Mouse (Mus musculus): ENCODE measurements around the gene Sirpb1a. TPM values are rescaled to one million over a fixed set of nuclear protein-coding genes. Genes with fewer than 3 reads are reported as not detected.

Sirpb1a gene
- total and polyA plus RNA-seq, 3 experiments, result not detected

- Histone ChIP-seq H3K27me3 (ENCODE audit: insufficient read depth, low read length) (no peaks in the 10 kb centered on the region), H3K36me3 (replicated peaks) (no peaks in the 10 kb centered on the region), H3K4me1 (ENCODE audit: insufficient read depth, low read depth, low read length) (no peaks in the 10 kb centered on the region), H3K4me3 (ENCODE audit: low read depth, low read length) (no peak overlapping the region), H3K9me3 (replicated peaks) (no peaks in the 10 kb centered on the region)
- DNase-seq (ENCODE audit: low spot score) (no peak), ATAC-seq (ENCODE audit: extremely low read depth, insufficient number of reproducible peaks, low FRiP score, poor library complexity, severe bottlenecking) (no peak)
- TF ChIP-seq GATA2 (IDR thresholded peaks at IDR 0.05; ENCODE audit: borderline replicate concordance, low read depth, low read length) (no peak), GATA1 (IDR thresholded peaks at IDR 0.05; ENCODE audit: borderline replicate concordance, low read length) (no peak), CTCF (IDR thresholded peaks at IDR 0.05; ENCODE audit: low read depth, low read length) (no peak), TAL1 (conservative IDR thresholded peaks at IDR 0.05; ENCODE audit: low read depth, low read length) (no peak), POLR2AphosphoS5 (IDR thresholded peaks at IDR 0.05; ENCODE audit: insufficient replicate concordance, low read depth, low read length) (no peak)
Observed at GRCm38 (mm10) chr3:15340287-15340686, 86.0 kb downstream of the Sirpb1a start.

- ATAC-seq (ENCODE audit: extremely low read depth, insufficient number of reproducible peaks, low FRiP score, poor library complexity, severe bottlenecking), result no peak
- H3K4me3 ChIP-seq (ENCODE audit: low read depth, low read length), result no peak overlapping the region
- H3K36me3 ChIP-seq (replicated peaks), result no peaks in the 10 kb centered on the region
- H3K4me1 ChIP-seq (ENCODE audit: insufficient read depth, low read depth, low read length), result no peaks in the 10 kb centered on the region
- no peaks in the 10 kb centered on the region for H3K9me3 ChIP-seq (replicated peaks)
- no peak for TF ChIP-seq GATA2 (IDR thresholded peaks at IDR 0.05; ENCODE audit: borderline replicate concordance, low read depth, low read length)
- TF ChIP-seq CTCF (IDR thresholded peaks at IDR 0.05; ENCODE audit: low read depth, low read length), result no peak
- no peak for TF ChIP-seq GATA1 (IDR thresholded peaks at IDR 0.05; ENCODE audit: borderline replicate concordance, low read length)
- no peak for TF ChIP-seq POLR2AphosphoS5 (IDR thresholded peaks at IDR 0.05; ENCODE audit: insufficient replicate concordance, low read depth, low read length)
- TF ChIP-seq TAL1 (conservative IDR thresholded peaks at IDR 0.05; ENCODE audit: low read depth, low read length), result no peak
- no peaks in the 10 kb centered on the region for H3K27me3 ChIP-seq (ENCODE audit: insufficient read depth, low read length)
- DNase-seq (ENCODE audit: low spot score), result no peak
Observed at GRCm38 (mm10) chr3:15334182-15334581, 92.1 kb downstream of the Sirpb1a start.

GRCm38 (mm10) chr3:15332063-15332462 is 94.3 kb downstream of the Sirpb1a start, which contains the start of gene Gm9733:
Gene Gm9733, minus strand, starts transcription at chr3:15332302.
- no peak for ATAC-seq (ENCODE audit: extremely low read depth, insufficient number of reproducible peaks, low FRiP score, poor library complexity, severe bottlenecking)
- no peak within 1 kb of the TSS for H3K4me3 ChIP-seq (ENCODE audit: low read depth, low read length)

GRCm38 (mm10) chr3:15331545-15331944 is 94.8 kb downstream of the Sirpb1a start:
- ATAC-seq (ENCODE audit: extremely low read depth, insufficient number of reproducible peaks, low FRiP score, poor library complexity, severe bottlenecking), result no peak
- H3K4me3 ChIP-seq (ENCODE audit: low read depth, low read length), result no peak overlapping the region
- H3K9me3 ChIP-seq (replicated peaks), result no peaks in the 10 kb centered on the region
- no peaks in the 10 kb centered on the region for H3K27me3 ChIP-seq (ENCODE audit: insufficient read depth, low read length)
- DNase-seq (ENCODE audit: low spot score), result no peak
- H3K4me1 ChIP-seq (ENCODE audit: insufficient read depth, low read depth, low read length), result no peaks in the 10 kb centered on the region
- H3K36me3 ChIP-seq (replicated peaks), result no peaks in the 10 kb centered on the region
- no peak for TF ChIP-seq GATA2 (IDR thresholded peaks at IDR 0.05; ENCODE audit: borderline replicate concordance, low read depth, low read length)
- TF ChIP-seq TAL1 (conservative IDR thresholded peaks at IDR 0.05; ENCODE audit: low read depth, low read length), result no peak
- no peak for TF ChIP-seq GATA1 (IDR thresholded peaks at IDR 0.05; ENCODE audit: borderline replicate concordance, low read length)
- no peak for TF ChIP-seq POLR2AphosphoS5 (IDR thresholded peaks at IDR 0.05; ENCODE audit: insufficient replicate concordance, low read depth, low read length)
- no peak for TF ChIP-seq CTCF (IDR thresholded peaks at IDR 0.05; ENCODE audit: low read depth, low read length)

More at GRCm38 (mm10) chr3:15332063-15332462, 94.3 kb downstream of the Sirpb1a start, which contains the start of gene Gm9733:
- Histone ChIP-seq H3K9me3 (replicated peaks) (no peaks in the 10 kb centered on the region), H3K36me3 (replicated peaks) (no peaks in the 10 kb centered on the region), H3K4me1 (ENCODE audit: insufficient read depth, low read depth, low read length) (no peaks in the 10 kb centered on the region), H3K27me3 (ENCODE audit: insufficient read depth, low read length) (no peaks in the 10 kb centered on the region)
- TF ChIP-seq POLR2AphosphoS5 (IDR thresholded peaks at IDR 0.05; ENCODE audit: insufficient replicate concordance, low read depth, low read length), result no peak
- no peak for TF ChIP-seq GATA2 (IDR thresholded peaks at IDR 0.05; ENCODE audit: borderline replicate concordance, low read depth, low read length)
- TF ChIP-seq TAL1 (conservative IDR thresholded peaks at IDR 0.05; ENCODE audit: low read depth, low read length), result no peak
- TF ChIP-seq CTCF (IDR thresholded peaks at IDR 0.05; ENCODE audit: low read depth, low read length), result no peak
- TF ChIP-seq GATA1 (IDR thresholded peaks at IDR 0.05; ENCODE audit: borderline replicate concordance, low read length), result no peak
- no peak for DNase-seq (ENCODE audit: low spot score)

- H3K9me3 ChIP-seq (replicated peaks), result no peaks in the 10 kb centered on the region
- no peak for DNase-seq (ENCODE audit: low spot score)
- no peak overlapping the region for H3K4me3 ChIP-seq (ENCODE audit: low read depth, low read length)
- TF ChIP-seq POLR2AphosphoS5 (IDR thresholded peaks at IDR 0.05; ENCODE audit: insufficient replicate concordance, low read depth, low read length) (no peak), GATA1 (IDR thresholded peaks at IDR 0.05; ENCODE audit: borderline replicate concordance, low read length) (no peak), GATA2 (IDR thresholded peaks at IDR 0.05; ENCODE audit: borderline replicate concordance, low read depth, low read length) (no peak), CTCF (IDR thresholded peaks at IDR 0.05; ENCODE audit: low read depth, low read length) (no peak), TAL1 (conservative IDR thresholded peaks at IDR 0.05; ENCODE audit: low read depth, low read length) (no peak)
- H3K36me3 ChIP-seq (replicated peaks), result no peaks in the 10 kb centered on the region
- no peak for ATAC-seq (ENCODE audit: extremely low read depth, insufficient number of reproducible peaks, low FRiP score, poor library complexity, severe bottlenecking)
- H3K4me1 ChIP-seq (ENCODE audit: insufficient read depth, low read depth, low read length), result no peaks in the 10 kb centered on the region
- no peaks in the 10 kb centered on the region for H3K27me3 ChIP-seq (ENCODE audit: insufficient read depth, low read length)
Observed at GRCm38 (mm10) chr3:15329549-15329948, 96.8 kb downstream of the Sirpb1a start.

Other genes with a start within 250 kb of the Sirpb1a start
- gene Gm9733, start 94.2 kb downstream of the Sirpb1a start, total RNA-seq (2014; fragmentation: Nextera tagmentation), result not detected in 2 replicates
- not detected in 2 replicates for gene Gm9733, start 94.2 kb downstream of the Sirpb1a start, total RNA-seq (2017)
- not detected in 2 replicates for gene Gm9733, start 94.2 kb downstream of the Sirpb1a start, polyA plus RNA-seq (2012)
- gene Sirpb1b, start 148.5 kb upstream of the Sirpb1a start, total RNA-seq (2014; fragmentation: Nextera tagmentation), result not detected in 2 replicates
- gene Sirpb1b, start 148.5 kb upstream of the Sirpb1a start, total RNA-seq (2017), result 0.05 TPM in 1 of 2 replicates, not detected in the other
- not detected in 2 replicates for gene Sirpb1b, start 148.5 kb upstream of the Sirpb1a start, polyA plus RNA-seq (2012)

All from G1E (cell line).